Mouse (Mus musculus) midbrain, embryonic 12.5 days (tissue): ENCODE results near the gene Zfp523. TPM values are rescaled to one million over a fixed set of nuclear protein-coding genes. Genes with fewer than 3 reads are reported as not detected.

Experiments used
- ATAC-seq: fragments of 200-750 bp; cut with Nextera tagmentation; 2 replicates; pipeline ENCODE4 v1.8.0; 2017; ENCODE audit warnings: low read depth, moderate TSS enrichment, moderate library complexity; ENCODE audit not compliant: low FRiP score
- H3K27ac ChIP-seq: fragments of 300-500 bp; sonication (generic); replicated peaks from 2 replicates; pipeline ENCODE4 v1.5.1; 2016; ENCODE audit warnings: mild to moderate bottlenecking
- H3K27me3 ChIP-seq: fragments of 300-500 bp; sonication (generic); 2 replicates; pipeline ENCODE4 v1.6.1; 2016; ENCODE audit warnings: mild to moderate bottlenecking
- H3K36me3 ChIP-seq: fragments of 300-500 bp; sonication (generic); 2 replicates; pipeline ENCODE4 v1.6.1; 2016
- H3K4me1 ChIP-seq: fragments of 300-500 bp; sonication (generic); 2 replicates; pipeline ENCODE4 v1.6.1; 2016
- H3K4me2 ChIP-seq: fragments of 300-500 bp; sonication (generic); replicated peaks from 2 replicates; pipeline ENCODE4 v1.6.1; 2016; ENCODE audit warnings: mild to moderate bottlenecking, moderate library complexity
- H3K4me3 ChIP-seq: fragments of 300-500 bp; sonication (generic); 2 replicates; pipeline ENCODE4 v1.5.1; 2016; ENCODE audit warnings: mild to moderate bottlenecking
- H3K9ac ChIP-seq: fragments of 300-500 bp; sonication (generic); replicated peaks from 2 replicates; pipeline ENCODE4 v1.6.1; 2016; ENCODE audit warnings: mild to moderate bottlenecking, moderate library complexity
- H3K9me3 ChIP-seq: fragments of 300-500 bp; sonication (generic); 2 replicates; pipeline ENCODE4 v1.6.1; 2016; ENCODE audit warnings: mild to moderate bottlenecking
- WGBS: fragments of 180-500 bp; shearing (Covaris S2); methylation state at CpG from one replicate; pipeline ENCODE4 v1.1.7; 2016; 5-methylcytosine and 5-hydroxymethylcytosine counted together
- polyA plus RNA-seq: library from polyadenylated mRNA; unstranded; fragments of >200 nt; fragmentation: Nextera tagmentation; extraction: Ambion mirVana; gene quantifications from 2 replicates; pipeline ENCODE4 v1.2.1, GENCODE M21; 2016

Gene Zfp523
- polyA plus RNA-seq: 49.7 and 52.6 TPM in 2 replicates

DNA sequence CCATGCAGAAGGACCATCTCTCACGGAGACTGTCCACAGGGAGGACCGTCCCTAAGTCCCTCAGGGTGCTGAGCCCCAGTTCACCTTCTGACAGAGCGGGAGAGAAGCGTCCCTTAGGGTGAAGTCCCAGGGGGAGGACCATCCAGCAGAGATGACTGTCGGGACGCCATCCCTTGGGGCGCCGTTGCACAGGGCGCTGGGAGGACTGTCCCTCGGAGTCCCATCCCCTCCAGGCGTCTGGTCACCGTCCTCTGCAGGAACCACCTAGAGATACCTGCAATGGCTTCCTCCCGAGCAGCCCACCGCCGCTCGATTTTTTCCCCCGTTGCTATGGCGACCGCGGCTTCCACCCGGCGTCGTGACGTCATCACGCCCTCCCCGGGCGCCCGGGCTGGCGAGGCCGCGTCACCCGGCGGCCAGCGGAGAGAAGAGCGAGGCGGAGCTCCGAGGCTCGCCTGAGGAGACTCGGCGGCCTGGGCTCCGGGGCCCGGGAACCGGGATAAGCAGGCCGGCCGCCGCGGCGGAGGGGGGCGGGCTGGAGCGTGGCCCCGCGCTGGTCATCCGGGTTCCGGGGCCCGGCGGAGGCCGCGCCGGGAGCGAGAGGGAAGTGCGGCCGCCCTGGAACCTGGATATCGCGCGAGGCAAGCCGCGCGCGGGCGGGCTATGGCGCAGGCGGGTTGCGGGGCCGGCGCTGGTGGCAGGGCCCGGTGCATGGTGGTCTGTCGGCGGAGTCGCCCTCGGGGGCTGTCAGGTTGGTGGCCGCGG, at the start of gene Zfp523:
Zfp523 (plus strand) TSS at position 355 of the 765 bp plus-strand sequence.
- Histone ChIP-seq H3K4me1 (peaks cover 39% of the 10 kb centered on the region), H3K36me3 (0 out of 2 replicates have a peak, but pooled peaks cover 17% of the 10 kb centered on the region), H3K4me2 (peak within 1 kb of the TSS; percentile 97), H3K4me3 (peak within 1 kb of the TSS; percentile 87), H3K27me3 (no peaks in the 10 kb centered on the region), H3K9me3 (no peaks in the 10 kb centered on the region), H3K9ac (peak within 1 kb of the TSS; percentile 93), H3K27ac (peak within 1 kb of the TSS; percentile 96)
- under 1% methylated on average over 76 of the region's 82 CpGs for WGBS
- peak; percentile 86 for ATAC-seq

- H3K4me1 ChIP-seq: peaks cover 5% of the 10 kb centered on the region; the same call in 1 of the 2 replicates
- no peak overlapping the region for H3K4me3 ChIP-seq
- H3K36me3 ChIP-seq: no peaks in the 10 kb centered on the region
- no peak overlapping the region for H3K9ac ChIP-seq
- H3K27me3 ChIP-seq: peaks cover 10% of the 10 kb centered on the region; the same call in 1 of the 2 replicates
- no peak for ATAC-seq
- no peaks in the 10 kb centered on the region for H3K9me3 ChIP-seq
- no peak overlapping the region for H3K4me2 ChIP-seq
- WGBS: 89% methylated on average over 5 of the region's 5 CpGs
- H3K27ac ChIP-seq: no peak overlapping the region
Observed at GRCm38 (mm10) chr17:28129796-28130195, 47.1 kb upstream of the Zfp523 start.

DNA sequence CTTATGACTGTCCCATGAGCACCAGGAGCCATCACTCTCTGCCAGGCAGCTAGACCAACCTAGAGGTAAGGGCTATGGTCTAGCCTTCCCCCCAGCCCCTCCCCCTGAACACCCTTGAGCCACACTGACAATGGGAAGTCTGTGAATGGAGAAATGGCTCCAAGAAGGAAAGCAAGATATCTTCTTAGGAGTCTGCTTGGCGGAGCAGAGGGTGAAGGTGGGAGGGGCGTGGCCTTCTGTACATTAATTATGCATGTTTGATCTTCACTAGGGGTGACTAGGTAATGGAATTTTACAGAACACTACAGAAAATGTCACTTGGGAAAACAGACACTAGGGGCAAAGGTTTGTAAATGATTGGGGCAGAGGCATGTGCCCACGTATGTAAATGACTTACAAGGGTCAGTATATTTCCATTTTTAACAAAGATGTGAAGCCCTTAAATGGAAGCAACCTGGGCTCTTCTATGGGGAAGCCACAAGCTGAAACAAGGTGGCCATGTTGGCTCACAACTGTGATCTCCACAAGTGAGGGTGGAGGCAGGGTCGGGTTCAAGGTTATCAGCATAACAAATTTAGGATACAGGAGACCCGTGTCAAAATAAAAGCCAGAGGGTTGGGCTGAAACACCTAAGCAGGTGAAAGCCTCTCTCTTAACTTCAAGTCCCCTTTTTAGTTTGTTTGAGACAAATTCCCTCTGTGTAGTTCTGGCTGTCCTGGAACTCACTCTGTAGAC, 46.4 kb upstream of the Zfp523 start:
- WGBS: 64% methylated on average over 5 of the region's 5 CpGs
- Histone ChIP-seq H3K36me3 (no peaks in the 10 kb centered on the region), H3K27ac (no peak overlapping the region), H3K27me3 (peaks cover 10% of the 10 kb centered on the region; the same call in 1 of the 2 replicates), H3K9ac (no peak overlapping the region), H3K9me3 (no peaks in the 10 kb centered on the region), H3K4me2 (no peak overlapping the region), H3K4me1 (peaks cover 5% of the 10 kb centered on the region; the same call in 1 of the 2 replicates), H3K4me3 (no peak overlapping the region)
- no peak for ATAC-seq

GRCm38 (mm10) chr17:28131156-28131555, 45.8 kb upstream of the Zfp523 start:
- H3K9ac ChIP-seq: no peak overlapping the region
- peaks cover 10% of the 10 kb centered on the region; the same call in 1 of the 2 replicates for H3K27me3 ChIP-seq
- H3K9me3 ChIP-seq: no peaks in the 10 kb centered on the region
- H3K4me2 ChIP-seq: no peak overlapping the region
- H3K36me3 ChIP-seq: no peaks in the 10 kb centered on the region
- H3K4me3 ChIP-seq: no peak overlapping the region
- no peak overlapping the region for H3K27ac ChIP-seq
- ATAC-seq: no peak
- H3K4me1 ChIP-seq: peaks cover 5% of the 10 kb centered on the region; the same call in 1 of the 2 replicates

GRCm38 (mm10) chr17:28133193-28133592, 43.7 kb upstream of the Zfp523 start:
- H3K4me2 ChIP-seq: no peak overlapping the region

DNA sequence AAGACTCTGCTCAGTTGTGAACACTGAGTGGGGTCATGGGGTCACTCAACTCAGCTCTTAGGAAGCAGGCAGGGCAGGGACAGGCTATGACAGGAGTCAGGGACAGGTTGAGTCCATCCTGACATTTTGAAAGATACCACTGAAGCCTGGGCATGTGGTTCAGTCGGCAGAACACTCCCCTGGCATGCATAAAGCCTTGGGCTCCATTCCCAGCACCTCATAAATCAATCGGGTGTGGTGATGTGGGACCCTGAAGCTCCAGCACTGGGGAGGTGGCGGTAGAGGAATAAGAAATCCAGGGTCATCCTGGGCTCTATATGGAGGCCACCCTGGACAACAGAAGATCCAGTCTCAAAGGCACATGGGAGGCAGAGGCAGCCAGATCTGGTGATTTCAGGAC, 41.4 kb upstream of the Zfp523 start:
- Histone ChIP-seq H3K4me1 (peaks cover 10% of the 10 kb centered on the region), H3K4me3 (no peak overlapping the region), H3K36me3 (no peaks in the 10 kb centered on the region), H3K27me3 (peaks cover 28% of the 10 kb centered on the region), H3K4me2 (no peak overlapping the region), H3K9ac (no peak overlapping the region), H3K27ac (no peak overlapping the region), H3K9me3 (no peaks in the 10 kb centered on the region)
- ATAC-seq: no peak
- WGBS: 87% methylated on average over 3 of the region's 3 CpGs

More at GRCm38 (mm10) chr17:28133193-28133592, 43.7 kb upstream of the Zfp523 start:
- Histone ChIP-seq H3K4me3 (no peak overlapping the region), H3K9me3 (no peaks in the 10 kb centered on the region), H3K36me3 (no peaks in the 10 kb centered on the region), H3K27ac (no peak overlapping the region), H3K4me1 (peaks cover 5% of the 10 kb centered on the region; the same call in 1 of the 2 replicates), H3K9ac (no peak overlapping the region), H3K27me3 (peaks cover 17% of the 10 kb centered on the region; the same call in 1 of the 2 replicates)
- 5% methylated on average over 14 of the region's 14 CpGs for WGBS
- ATAC-seq: no peak

GRCm38 (mm10) chr17:28136266-28136665, 40.7 kb upstream of the Zfp523 start:
- Histone ChIP-seq H3K9me3 (no peaks in the 10 kb centered on the region), H3K27me3 (peaks cover 28% of the 10 kb centered on the region), H3K4me1 (peaks cover 17% of the 10 kb centered on the region), H3K4me2 (no peak overlapping the region), H3K9ac (no peak overlapping the region), H3K27ac (no peak overlapping the region), H3K4me3 (no peak overlapping the region), H3K36me3 (no peaks in the 10 kb centered on the region)
- no peak for ATAC-seq
- WGBS: 54% methylated on average over 5 of the region's 5 CpGs

GRCm38 (mm10) chr17:28138013-28138412, 38.9 kb upstream of the Zfp523 start:
- Histone ChIP-seq H3K4me3 (no peak overlapping the region), H3K36me3 (no peaks in the 10 kb centered on the region), H3K4me2 (no peak overlapping the region), H3K9me3 (no peaks in the 10 kb centered on the region), H3K27me3 (peaks cover 28% of the 10 kb centered on the region), H3K4me1 (peaks cover 24% of the 10 kb centered on the region), H3K9ac (no peak overlapping the region), H3K27ac (no peak overlapping the region)
- WGBS: 87% methylated on average over 8 of the region's 8 CpGs
- no peak for ATAC-seq

- H3K36me3 ChIP-seq: no peaks in the 10 kb centered on the region
- H3K4me2 ChIP-seq: no peak overlapping the region
- no peak overlapping the region for H3K9ac ChIP-seq
- no peak for ATAC-seq
- H3K4me1 ChIP-seq: peaks cover 26% of the 10 kb centered on the region
- H3K9me3 ChIP-seq: no peaks in the 10 kb centered on the region
- H3K27ac ChIP-seq: no peak overlapping the region
- 67% methylated on average over 9 of the region's 9 CpGs for WGBS
- H3K27me3 ChIP-seq: peaks cover 28% of the 10 kb centered on the region
- H3K4me3 ChIP-seq: no peak overlapping the region
Observed at GRCm38 (mm10) chr17:28138685-28139084, 38.2 kb upstream of the Zfp523 start.

DNA sequence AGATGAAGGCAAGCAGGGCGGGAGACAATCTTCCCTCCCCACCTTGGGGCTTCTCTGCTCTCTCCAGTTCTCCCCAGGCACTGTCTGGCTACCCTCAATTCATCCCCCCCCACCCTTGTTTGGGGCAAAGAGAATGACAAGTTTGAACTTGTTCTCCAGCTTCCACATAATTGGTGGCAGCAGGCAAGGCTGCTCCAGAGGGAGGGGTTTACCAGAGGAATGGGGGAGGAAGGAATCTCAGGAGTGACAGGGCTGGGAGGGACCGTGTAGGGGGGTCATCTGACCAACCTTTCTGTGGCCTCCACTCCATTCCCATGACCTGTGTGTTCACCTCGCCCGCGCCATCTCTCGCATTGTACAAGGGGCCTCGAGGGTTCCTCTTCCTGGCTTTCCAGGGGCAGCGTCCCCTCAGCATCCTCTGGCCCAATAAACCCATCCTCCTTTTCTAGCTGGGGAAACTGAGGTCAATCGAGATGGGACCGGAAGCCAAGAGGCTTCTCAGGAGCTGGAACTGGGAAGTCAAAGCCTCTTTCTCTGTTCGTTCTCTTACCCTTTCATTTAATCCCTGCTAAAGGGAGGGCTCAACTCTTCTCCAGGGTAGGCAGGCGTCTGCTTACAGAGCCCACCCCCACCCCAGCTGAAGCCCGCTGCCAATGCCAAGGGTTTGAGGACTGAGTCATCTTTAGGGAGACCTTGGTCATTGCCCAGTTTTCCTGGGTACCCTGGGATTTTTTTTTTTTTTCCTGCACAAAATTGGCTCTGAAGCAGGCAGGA, 36.3 kb upstream of the Zfp523 start:
- Histone ChIP-seq H3K9me3 (no peaks in the 10 kb centered on the region), H3K4me1 (peaks cover 45% of the 10 kb centered on the region), H3K36me3 (no peaks in the 10 kb centered on the region), H3K9ac (no peak overlapping the region), H3K27me3 (peaks cover 24% of the 10 kb centered on the region), H3K27ac (peak overlapping the region; percentile 97), H3K4me2 (peak overlapping the region; percentile 74), H3K4me3 (no peak overlapping the region)
- 6% methylated on average over 13 of the region's 13 CpGs for WGBS
- no peak for ATAC-seq

DNA sequence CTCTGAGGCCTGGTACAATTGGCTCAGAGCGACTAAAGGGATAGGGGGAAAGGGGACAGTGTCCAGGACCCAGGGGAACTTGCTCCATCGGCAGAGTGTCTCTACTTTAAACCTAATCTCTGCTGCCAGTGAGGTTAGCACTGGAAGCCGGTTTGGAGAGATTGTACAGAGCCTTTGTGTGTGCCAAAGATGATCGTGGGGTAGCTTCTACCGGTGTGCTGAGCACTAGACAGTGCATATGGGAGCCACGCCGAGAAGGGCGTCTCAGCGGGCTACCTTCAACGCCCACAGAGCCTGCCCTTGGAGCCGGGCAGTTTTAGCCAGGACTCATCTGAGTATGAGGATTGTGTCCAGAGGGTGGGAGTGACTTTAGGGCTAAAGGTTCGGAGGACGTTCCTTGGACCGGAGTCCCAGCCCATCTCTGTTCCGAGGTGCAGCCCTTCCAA, 35.7 kb upstream of the Zfp523 start:
- WGBS: under 1% methylated on average over 15 of the region's 15 CpGs
- Histone ChIP-seq H3K36me3 (no peaks in the 10 kb centered on the region), H3K27me3 (peaks cover 24% of the 10 kb centered on the region)

More for the DNA sequence above, 35.7 kb upstream of the Zfp523 start:
- Histone ChIP-seq H3K4me3 (peak overlapping the region; percentile 71), H3K27ac (peak overlapping the region; percentile 97), H3K4me2 (peak overlapping the region; percentile 74), H3K4me1 (peaks cover 52% of the 10 kb centered on the region), H3K9me3 (no peaks in the 10 kb centered on the region), H3K9ac (peak overlapping the region; percentile 92)
- peak; percentile 31 for ATAC-seq
